Mouse (Mus musculus): ENCODE measurements around the gene Irf8. TPM values are rescaled to one million over a fixed set of nuclear protein-coding genes. Genes with fewer than 3 reads are reported as not detected.

Irf8 gene
- total and polyA plus RNA-seq, 3 experiments, result not detected

GRCm38 (mm10) chr8:120741001-120741400 is 4.8 kb downstream of the Irf8 start:
- no peaks in the 10 kb centered on the region for H3K27me3 ChIP-seq (ENCODE audit: control insufficient read depth in 1 of 2, insufficient read depth in 2 of 2, low read length in 2 of 2)
- H3K27ac ChIP-seq (ENCODE audit: control insufficient read depth, low read depth, low read length), result no peak overlapping the region
- no peak for DNase-seq (ENCODE audit: low read depth, low spot score)
- H3K9me3 ChIP-seq (replicated peaks; ENCODE audit: insufficient read depth, low read length), result no peaks in the 10 kb centered on the region
- H3K9ac ChIP-seq (ENCODE audit: control insufficient read depth, low read depth, low read length, poor library complexity, severe bottlenecking), result no peak overlapping the region
- H3K36me3 ChIP-seq (ENCODE audit: control insufficient read depth in 1 of 2, insufficient read depth in 2 of 2, low read length in 2 of 2), result no peaks in the 10 kb centered on the region
- H3K4me1 ChIP-seq (ENCODE audit: control insufficient read depth in 1 of 2, insufficient read depth in 2 of 2, low read length in 2 of 2), result no peaks in the 10 kb centered on the region
- no peaks in the 10 kb centered on the region for H3K79me2 ChIP-seq (ENCODE audit: control insufficient read depth, insufficient read depth, low read length, poor library complexity)
- no peak overlapping the region for H3K4me3 ChIP-seq (ENCODE audit: control insufficient read depth in 1 of 2, insufficient read depth in 1 of 2, low read depth in 2 of 2, low read length in 2 of 2)
- TF ChIP-seq TCF12 (IDR thresholded peaks at IDR 0.05; ENCODE audit: low read depth, low read length), result no peak

GRCm38 (mm10) chr8:120741815-120742530 is 5.8 kb downstream of the Irf8 start:
- Histone ChIP-seq H3K4me3 (ENCODE audit: control insufficient read depth in 1 of 2, insufficient read depth in 1 of 2, low read depth in 2 of 2, low read length in 2 of 2) (no peak overlapping the region), H3K79me2 (ENCODE audit: control insufficient read depth, insufficient read depth, low read length, poor library complexity) (no peaks in the 10 kb centered on the region), H3K9me3 (replicated peaks; ENCODE audit: insufficient read depth, low read length) (no peaks in the 10 kb centered on the region), H3K9ac (ENCODE audit: control insufficient read depth, low read depth, low read length, poor library complexity, severe bottlenecking) (no peak overlapping the region), H3K27me3 (ENCODE audit: control insufficient read depth in 1 of 2, insufficient read depth in 2 of 2, low read length in 2 of 2) (no peaks in the 10 kb centered on the region), H3K27ac (ENCODE audit: control insufficient read depth, low read depth, low read length) (no peak overlapping the region), H3K4me1 (ENCODE audit: control insufficient read depth in 1 of 2, insufficient read depth in 2 of 2, low read length in 2 of 2) (no peaks in the 10 kb centered on the region), H3K36me3 (ENCODE audit: control insufficient read depth in 1 of 2, insufficient read depth in 2 of 2, low read length in 2 of 2) (no peaks in the 10 kb centered on the region)
- DNase-seq (ENCODE audit: low read depth, low spot score), result no peak
- TF ChIP-seq RCOR1 (IDR thresholded peaks at IDR 0.05; ENCODE audit: low read depth, low read length) (no peak), POLR2AphosphoS2 (IDR thresholded peaks at IDR 0.05; ENCODE audit: low read length) (no peak), TCF12 (IDR thresholded peaks at IDR 0.05; ENCODE audit: low read depth, low read length) (no peak), MAFK (IDR thresholded peaks at IDR 0.05; ENCODE audit: borderline replicate concordance, low read depth, low read length) (no peak), POLR2AphosphoS5 (IDR thresholded peaks at IDR 0.05; ENCODE audit: borderline replicate concordance, low read depth, low read length) (no peak), ETS1 (IDR thresholded peaks at IDR 0.05; ENCODE audit: low read depth, low read length) (no peak), ZNF384 (IDR thresholded peaks at IDR 0.05; ENCODE audit: low read depth, low read length) (no peak)

- Histone ChIP-seq H3K36me3 (ENCODE audit: control insufficient read depth in 1 of 2, insufficient read depth in 2 of 2, low read length in 2 of 2) (no peaks in the 10 kb centered on the region), H3K9me3 (replicated peaks; ENCODE audit: insufficient read depth, low read length) (no peaks in the 10 kb centered on the region), H3K9ac (ENCODE audit: control insufficient read depth, low read depth, low read length, poor library complexity, severe bottlenecking) (no peak overlapping the region), H3K27me3 (ENCODE audit: control insufficient read depth in 1 of 2, insufficient read depth in 2 of 2, low read length in 2 of 2) (no peaks in the 10 kb centered on the region), H3K79me2 (ENCODE audit: control insufficient read depth, insufficient read depth, low read length, poor library complexity) (no peaks in the 10 kb centered on the region), H3K27ac (ENCODE audit: control insufficient read depth, low read depth, low read length) (no peak overlapping the region), H3K4me3 (ENCODE audit: control insufficient read depth in 1 of 2, insufficient read depth in 1 of 2, low read depth in 2 of 2, low read length in 2 of 2) (no peak overlapping the region), H3K4me1 (ENCODE audit: control insufficient read depth in 1 of 2, insufficient read depth in 2 of 2, low read length in 2 of 2) (no peaks in the 10 kb centered on the region)
- no peak for TF ChIP-seq ZMIZ1 (IDR thresholded peaks at IDR 0.05; ENCODE audit: low read depth, low read length)
- TF ChIP-seq E2F4 (IDR thresholded peaks at IDR 0.05; ENCODE audit: borderline replicate concordance, low read depth, low read length), result no peak
- no peak for TF ChIP-seq MYB (IDR thresholded peaks at IDR 0.05; ENCODE audit: low read depth, low read length)
- TF ChIP-seq SIN3A (IDR thresholded peaks at IDR 0.05; ENCODE audit: low read length), result no peak
- TF ChIP-seq EP300 (IDR thresholded peaks at IDR 0.05; ENCODE audit: low read depth in 1 of 2, low read length in 2 of 2), result no peak
- TF ChIP-seq ZNF384 (IDR thresholded peaks at IDR 0.05; ENCODE audit: low read depth, low read length), result no peak
- TF ChIP-seq ZKSCAN1 (IDR thresholded peaks at IDR 0.05; ENCODE audit: low read depth, low read length), result no peak
- TF ChIP-seq USF2 (IDR thresholded peaks at IDR 0.05; ENCODE audit: borderline replicate concordance in 1 of 2, insufficient read depth in 1 of 2, low read depth in 1 of 2, low read length in 2 of 2), result no peak
- no peak for DNase-seq (ENCODE audit: low read depth, low spot score)
These were observed 7.2 kb downstream of the Irf8 start for GRCm38 (mm10) chr8:120743149-120743897.

All from MEL (cell line).